Mouse (Mus musculus) fibroblast of lung, adult 2 months (primary cell): ENCODE data around the gene Arl2.
"Not testable (repeated sequence)": the region's sequence is repeated elsewhere in the genome, so short reads cannot be mapped to it uniquely, and the experiment has no call there.

Source experiments
- DNase-seq: peaks from one replicate; pipeline ENCODE4 v3.0.0-alpha.2; 2011; ENCODE audit warnings: low read depth

Arl2 gene

DNA sequence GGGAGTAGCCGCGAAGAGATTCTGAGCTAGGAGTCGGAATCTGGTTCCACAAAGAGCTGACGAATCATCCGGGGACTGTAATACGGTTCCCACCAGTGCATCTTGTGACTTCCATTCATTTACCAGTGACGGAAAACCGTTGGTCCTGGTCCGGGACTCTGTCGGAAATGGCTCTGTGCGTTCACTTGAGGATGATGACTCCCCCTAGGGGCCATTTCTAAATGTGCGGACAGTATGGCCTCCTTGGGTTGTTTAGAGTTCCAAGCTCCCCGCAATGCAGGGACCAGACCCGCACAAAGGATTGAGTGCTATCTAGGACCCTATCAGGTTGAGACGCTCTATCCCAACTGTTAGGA lies at the start of gene Arl2:
TSS of gene Arl2 (minus strand) at position 155 of the 356 bp plus-strand sequence.
- peak; percentile 82 for DNase-seq

DNA sequence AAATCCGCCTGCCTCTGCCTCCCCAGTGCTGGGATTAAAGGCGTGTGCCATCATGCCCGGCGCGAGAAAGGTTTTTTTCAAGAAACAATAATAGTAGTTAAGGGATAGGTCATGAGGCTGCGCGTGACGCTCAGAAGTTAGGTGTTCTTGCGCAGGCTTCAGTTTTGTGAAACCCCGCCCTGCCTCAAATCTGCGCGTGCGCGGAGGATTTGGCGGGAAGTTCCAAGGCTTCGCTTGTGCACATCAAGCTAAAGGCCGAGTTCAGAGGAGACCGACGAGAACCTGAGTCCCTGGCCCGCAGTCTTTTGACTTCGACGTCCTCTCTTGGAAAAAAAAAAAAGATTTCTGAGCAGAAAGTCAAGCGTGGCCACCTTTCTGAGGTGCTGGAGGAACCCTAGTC lies 42.8 kb upstream of the Arl2 start, which contains the start of gene Majin:
TSS of gene Majin (plus strand) at position 258 of the 400 bp plus-strand sequence.
- no peak for DNase-seq

DNA sequence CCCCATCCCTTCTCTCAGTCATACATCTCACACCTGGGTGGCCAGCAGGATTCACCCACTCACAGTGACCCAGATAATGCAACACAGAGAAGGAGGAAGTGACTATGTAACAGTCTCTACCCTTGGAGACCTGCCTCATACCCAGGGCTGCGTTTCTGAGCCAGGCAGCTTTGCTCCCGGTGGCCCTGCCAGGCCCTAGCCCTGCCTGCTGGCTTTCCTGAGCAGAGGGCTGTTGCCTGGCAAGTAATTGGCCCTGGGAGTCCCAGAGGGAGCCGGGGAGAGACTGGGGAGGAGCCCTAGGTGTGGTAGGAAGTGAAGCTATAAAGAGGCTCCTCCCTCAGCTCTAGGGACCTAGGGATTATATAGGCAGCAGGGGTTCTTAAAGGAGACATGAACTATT lies 41.2 kb upstream of the Arl2 start:
- DNase-seq: no peak

GRCm38 (mm10) chr19:6181629-6182028 lies 40.3 kb upstream of the Arl2 start:
- DNase-seq: no peak

DNA sequence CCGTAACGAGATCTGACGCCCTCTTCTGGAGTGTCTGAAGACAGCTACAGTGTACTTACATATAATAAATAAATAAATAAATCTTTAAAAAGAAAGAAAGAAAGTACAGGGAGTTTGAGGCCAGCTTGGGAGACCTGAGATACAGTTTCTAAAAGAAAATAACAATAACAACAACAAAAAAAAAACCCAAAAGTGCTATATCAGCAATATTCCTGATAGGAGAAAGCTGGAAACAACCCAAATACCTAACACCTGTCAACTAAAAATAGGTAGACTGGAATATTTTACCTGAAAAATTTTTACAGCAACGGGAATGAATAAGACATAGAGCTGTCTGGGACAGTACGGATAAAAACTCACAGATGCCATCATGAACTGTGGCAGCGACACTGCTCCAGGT lies 37.4 kb upstream of the Arl2 start:
- no peak for DNase-seq

DNA sequence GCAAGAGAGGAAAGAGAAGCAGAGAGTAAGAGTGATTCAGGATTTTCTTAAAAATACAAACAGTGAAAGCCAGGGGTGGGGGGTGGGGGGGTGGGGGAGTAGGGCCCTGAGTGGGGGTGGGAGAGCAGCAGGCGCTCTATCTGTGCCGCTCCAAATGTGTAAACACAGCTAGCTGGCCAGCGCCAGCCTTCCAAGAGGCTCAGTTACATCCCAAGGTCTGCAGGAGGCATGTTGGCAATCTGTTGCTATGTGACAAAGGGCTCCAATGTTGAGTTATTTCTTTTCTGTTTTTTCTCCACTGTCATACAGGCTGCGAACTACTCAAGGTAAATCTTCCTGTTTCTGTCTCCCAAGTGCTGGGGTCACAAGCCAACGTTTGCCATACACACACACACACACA lies 33.4 kb upstream of the Arl2 start:
- DNase-seq: no peak

GRCm38 (mm10) chr19:6171215-6171614 lies 29.9 kb upstream of the Arl2 start:
- no peak for DNase-seq

- DNase-seq: no peak
These were observed 25.4 kb upstream of the Arl2 start for GRCm38 (mm10) chr19:6166750-6167149.

DNA sequence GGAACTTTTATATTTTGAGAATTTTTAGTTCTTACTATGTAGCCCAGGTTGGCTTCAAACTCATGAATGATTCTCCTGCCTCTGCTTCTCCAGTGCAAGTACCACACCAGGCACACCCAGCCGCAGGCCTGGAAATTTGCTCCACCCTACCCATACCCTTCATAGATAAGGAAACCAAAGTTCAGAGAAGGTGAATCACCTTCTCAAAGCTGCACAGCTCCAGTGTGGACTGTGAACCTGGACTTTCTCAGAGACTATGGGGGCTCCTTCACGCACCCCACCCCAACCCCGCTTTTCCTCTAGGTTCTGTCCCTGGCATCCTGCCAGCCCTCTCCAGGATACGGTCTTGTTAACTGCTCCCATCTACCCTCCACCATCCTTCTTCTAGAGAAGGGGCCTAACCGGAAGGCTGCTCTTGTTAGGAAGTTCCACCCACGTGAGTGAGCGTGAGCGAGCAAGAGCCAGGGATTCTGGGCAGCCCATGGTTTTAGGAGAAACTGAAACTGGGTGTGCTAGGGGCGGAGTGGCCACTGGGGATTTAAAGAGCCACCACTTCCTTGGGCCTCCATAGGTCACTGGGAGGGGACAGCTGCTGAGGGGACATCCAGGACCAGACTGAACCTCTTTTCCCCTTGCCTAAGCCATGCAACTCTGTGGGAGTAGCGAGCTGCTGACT lies 22.7 kb upstream of the Arl2 start:
- DNase-seq: no peak

- DNase-seq: no peak
These were observed 15.9 kb upstream of the Arl2 start for GRCm38 (mm10) chr19:6157220-6157619.

GRCm38 (mm10) chr19:6156372-6156771 lies 15.0 kb upstream of the Arl2 start:
- DNase-seq: no peak

GRCm38 (mm10) chr19:6155174-6155573 lies 13.8 kb upstream of the Arl2 start:
- no peak for DNase-seq

- no peak for DNase-seq
These were observed 3.5 kb upstream of the Arl2 start for GRCm38 (mm10) chr19:6144842-6145241.

DNA sequence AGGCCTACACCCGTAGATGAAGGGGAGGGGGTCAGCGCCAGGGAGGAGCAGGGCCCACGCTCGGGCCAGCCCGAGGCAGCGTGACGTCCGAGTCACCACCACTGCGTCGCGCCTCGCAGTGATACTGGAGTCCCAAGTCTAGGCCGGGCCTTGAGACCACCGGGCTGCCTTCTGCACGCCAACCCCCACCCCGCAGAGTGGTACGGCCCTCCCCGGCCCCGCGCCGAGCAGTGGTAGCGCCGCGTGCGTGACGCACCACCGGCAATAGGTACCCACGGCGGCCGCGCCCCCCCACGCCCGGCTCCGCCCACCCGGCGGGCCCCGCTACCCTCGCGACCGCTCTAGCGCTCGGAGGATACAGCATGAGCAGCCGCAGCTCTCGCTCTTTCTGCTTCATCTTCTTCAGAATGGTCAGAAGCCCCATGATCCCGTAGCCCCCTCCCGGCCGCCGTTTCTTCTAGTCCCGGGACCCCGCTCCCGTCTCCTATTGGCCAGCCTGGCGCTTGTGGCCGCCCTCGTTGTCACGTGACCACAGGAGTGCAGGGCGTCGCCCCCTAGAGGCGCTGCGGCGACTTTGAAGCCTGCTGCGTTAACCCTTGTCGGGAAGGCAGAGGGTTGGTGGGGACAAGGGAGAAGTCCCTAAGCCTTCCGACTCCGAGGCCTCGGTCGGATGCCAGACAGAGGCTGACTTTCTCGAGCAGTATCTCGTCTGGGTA lies 512 bp downstream of the Arl2 start, which contains the start of gene Batf2:
TSS of gene Batf2 (plus strand) at position 306 of the 716 bp plus-strand sequence.
- peak; percentile 87 for DNase-seq

GRCm38 (mm10) chr19:6140374-6140677 lies 1.0 kb downstream of the Arl2 start:
- DNase-seq: no peak

- no peak for DNase-seq
These were observed 1.6 kb downstream of the Arl2 start for GRCm38 (mm10) chr19:6139701-6140100.

GRCm38 (mm10) chr19:6136397-6136796 lies 5.0 kb downstream of the Arl2 start:
- DNase-seq: peak; percentile 74

GRCm38 (mm10) chr19:6133197-6133596 lies 8.2 kb downstream of the Arl2 start:
- DNase-seq: not testable (repeated sequence)

- no peak for DNase-seq
These were observed 9.0 kb downstream of the Arl2 start for GRCm38 (mm10) chr19:6132171-6132827.

- not testable (repeated sequence) for DNase-seq
These were observed 10.8 kb downstream of the Arl2 start for GRCm38 (mm10) chr19:6130414-6131128.

- DNase-seq: peak; percentile 81
These were observed 13.5 kb downstream of the Arl2 start, which contains the start of gene Snx15 for GRCm38 (mm10) chr19:6127760-6128341. TSS of gene Snx15 (minus strand) at chr19:6128304.
